Mouse (Mus musculus) layer of hippocampus, adult 8-10 months (tissue): Measurements from ENCODE around the gene Map3k13. TPM values are rescaled to one million over a fixed set of nuclear protein-coding genes. Genes with fewer than 3 reads are reported as not detected.
"Not testable (repeated sequence)": the region's sequence is repeated elsewhere in the genome, so short reads cannot be mapped to it uniquely, and the experiment has no call there.

ENCODE experiments used
- DNase-seq, 2 experiments: peaks; one replicate each; pipeline ENCODE4 v3.0.0; 2022; ENCODE audit warnings: low spot score in 2 of 2
- total RNA-seq, 4 experiments: library from RNA; stranded (reverse); gene quantifications; 2 replicates each; pipeline ENCODE4 v1.2.4; 2022

Gene Map3k13
- total RNA-seq, 4 experiments from 2014 or later: 11.4 to 17.8 (median 15.0) TPM

DNA sequence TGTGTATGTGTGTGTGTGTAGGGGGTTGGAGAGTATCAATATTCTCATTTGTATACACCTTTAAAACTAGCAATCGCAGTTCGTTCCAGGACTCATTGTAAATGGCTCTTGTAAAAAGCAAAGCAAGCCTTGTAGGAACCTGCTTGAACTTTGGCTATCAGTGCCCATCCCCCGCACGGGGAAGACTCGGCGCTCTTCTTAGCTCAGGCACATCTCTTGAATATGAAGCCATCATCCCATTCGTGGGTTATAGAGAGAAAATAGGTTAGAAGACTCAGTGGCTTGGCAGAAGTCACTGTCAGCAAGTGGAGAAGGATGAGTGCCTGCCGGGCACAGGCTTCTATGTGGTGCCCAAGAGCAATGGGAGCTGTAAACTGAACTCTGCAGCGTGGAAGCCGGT lies 110.5 kb downstream of the Map3k13 start:
- no peak for DNase-seq

- no peak for DNase-seq
These were observed 111.8 kb downstream of the Map3k13 start for GRCm38 (mm10) chr16:21905996-21906395.

GRCm38 (mm10) chr16:21906902-21907301 lies 112.8 kb downstream of the Map3k13 start:
- DNase-seq: no peak

DNA sequence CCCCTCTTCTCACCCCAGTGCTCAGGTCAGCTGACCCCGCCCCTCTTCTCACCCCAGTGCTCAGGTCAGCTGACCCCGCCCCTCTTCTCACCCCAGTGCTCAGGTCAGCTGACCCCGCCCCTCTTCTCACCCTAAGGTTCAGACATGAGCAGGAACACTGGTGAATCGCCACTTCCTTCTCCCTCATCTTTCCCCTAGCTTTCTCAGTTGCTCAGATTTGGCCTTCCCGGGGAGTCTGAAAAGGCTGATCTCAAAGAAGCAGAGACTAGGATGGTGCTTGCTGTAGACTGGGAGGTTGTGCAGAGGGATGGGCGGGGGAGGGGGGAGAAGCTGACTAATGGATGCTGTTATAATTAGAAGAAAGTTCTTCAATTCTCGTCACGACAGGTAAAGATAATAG lies 114.8 kb downstream of the Map3k13 start:
- not testable (repeated sequence) for DNase-seq

DNA sequence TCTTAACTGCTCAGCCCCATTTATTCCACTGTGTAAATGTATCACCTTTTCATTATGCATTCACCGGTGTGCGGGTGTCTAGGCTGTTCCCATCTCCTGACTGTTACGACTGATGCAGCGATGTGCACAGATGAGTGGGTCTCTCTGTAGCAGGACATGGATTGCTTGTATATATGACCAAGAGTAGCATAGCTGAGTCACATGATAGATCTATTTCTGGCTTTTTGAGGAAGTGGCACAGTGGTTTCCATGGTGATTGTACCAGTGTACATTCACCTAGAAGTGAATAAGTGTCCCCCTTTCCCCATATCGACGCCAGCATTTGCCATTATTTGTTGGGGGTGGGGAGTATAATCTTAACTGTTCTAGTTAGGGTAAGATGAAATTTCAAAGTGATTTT lies 119.2 kb downstream of the Map3k13 start:
- DNase-seq: no peak

DNA sequence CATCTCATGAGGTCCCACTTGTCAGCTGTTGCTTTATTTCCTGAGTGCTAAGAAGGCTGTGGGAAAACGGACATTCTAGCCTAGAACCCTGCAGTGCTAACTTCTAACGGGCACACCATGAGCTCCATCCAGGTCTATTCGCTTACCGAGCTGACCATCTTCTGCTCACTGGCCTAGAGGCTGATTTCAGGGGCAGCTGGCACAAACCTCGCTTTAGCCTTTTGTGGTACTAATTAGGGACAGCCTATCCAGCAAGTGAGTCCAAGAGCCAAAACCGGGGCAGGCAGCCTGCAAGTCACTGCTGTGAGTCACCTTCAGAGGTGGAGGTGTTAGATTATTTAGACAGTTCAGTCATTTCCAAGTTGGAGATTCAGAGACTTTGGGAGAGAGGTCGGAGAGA lies 122.5 kb downstream of the Map3k13 start:
- DNase-seq: no peak

- DNase-seq: no peak
These were observed 134.3 kb downstream of the Map3k13 start for GRCm38 (mm10) chr16:21928471-21928870.

DNA sequence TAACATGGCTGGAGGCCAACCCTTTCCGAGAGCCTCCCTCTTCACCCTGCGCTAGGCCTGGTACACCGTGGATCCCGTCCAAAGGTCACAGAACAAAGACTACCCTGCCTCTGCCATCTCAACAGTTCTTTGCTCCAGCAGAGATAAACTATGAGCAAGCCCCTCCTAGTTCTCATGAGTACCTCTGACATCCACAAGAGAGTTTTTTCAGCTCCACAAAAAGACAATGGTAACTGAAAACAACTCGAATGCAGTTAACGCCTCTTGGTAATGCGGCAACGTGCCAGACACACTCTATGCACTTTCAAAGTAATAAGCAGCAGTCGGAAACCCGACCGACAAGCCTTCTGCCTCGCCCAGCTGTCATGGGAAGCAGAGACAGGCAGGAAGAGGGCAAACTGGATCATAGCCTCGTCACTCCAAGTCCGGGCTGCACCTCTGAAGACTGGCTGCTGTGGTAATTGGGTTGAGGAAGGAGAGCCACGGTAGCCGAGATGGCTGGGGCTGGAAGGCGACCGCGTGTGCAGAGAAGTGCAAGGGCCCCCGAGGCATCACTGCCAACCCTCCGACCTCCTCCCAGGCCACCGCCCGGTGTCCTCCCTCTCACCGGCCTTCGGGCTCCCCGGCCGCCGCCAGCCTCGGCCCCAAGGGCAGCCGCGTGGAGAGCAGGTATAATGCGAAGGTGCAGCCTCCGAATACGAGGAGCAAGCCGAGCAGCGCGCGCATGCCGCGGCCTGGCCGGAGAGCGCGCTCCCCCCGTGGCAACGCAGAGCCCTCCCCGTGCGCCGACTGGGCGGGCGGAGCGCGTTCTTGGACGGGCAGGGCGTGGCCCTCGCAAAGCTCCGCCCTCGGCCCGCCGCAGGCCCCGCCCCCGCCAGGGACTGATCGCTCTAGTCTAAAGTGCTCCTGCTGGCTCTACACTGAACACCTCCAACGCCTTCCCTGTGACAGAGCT lies 152.9 kb downstream of the Map3k13 start, which contains the start of gene Tmem41a:
Tmem41a (minus strand) TSS at position 792 of the 955 bp plus-strand sequence.
- peak; percentile 71 to 86 for DNase-seq

DNA sequence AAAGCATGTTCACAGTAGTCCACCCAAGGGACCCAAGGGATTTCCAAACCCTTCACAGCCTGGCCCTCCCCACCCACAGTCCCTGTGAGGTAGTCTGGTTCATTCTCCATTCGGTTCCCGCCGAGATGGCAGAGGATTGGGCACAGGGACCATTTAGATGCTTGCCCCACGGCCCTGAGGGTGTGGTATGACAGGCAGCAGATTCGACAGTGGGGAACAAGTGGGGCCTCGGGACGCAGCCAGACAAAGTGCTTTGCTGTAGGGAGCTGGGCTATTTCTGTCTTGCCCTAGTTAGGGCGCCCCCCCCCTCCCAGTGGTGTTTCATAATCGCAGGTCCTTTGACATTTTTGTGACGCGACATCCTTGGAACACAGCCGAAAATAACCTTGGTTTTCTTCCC lies 161.4 kb downstream of the Map3k13 start:
- DNase-seq: no peak

- DNase-seq: no peak
These were observed 171.4 kb downstream of the Map3k13 start for GRCm38 (mm10) chr16:21965576-21965975.

GRCm38 (mm10) chr16:21969874-21970273 lies 175.7 kb downstream of the Map3k13 start:
- no peak for DNase-seq

GRCm38 (mm10) chr16:21970536-21970935 lies 176.4 kb downstream of the Map3k13 start:
- no peak for DNase-seq

GRCm38 (mm10) chr16:21971446-21971845 lies 177.3 kb downstream of the Map3k13 start:
- DNase-seq: no peak

DNA sequence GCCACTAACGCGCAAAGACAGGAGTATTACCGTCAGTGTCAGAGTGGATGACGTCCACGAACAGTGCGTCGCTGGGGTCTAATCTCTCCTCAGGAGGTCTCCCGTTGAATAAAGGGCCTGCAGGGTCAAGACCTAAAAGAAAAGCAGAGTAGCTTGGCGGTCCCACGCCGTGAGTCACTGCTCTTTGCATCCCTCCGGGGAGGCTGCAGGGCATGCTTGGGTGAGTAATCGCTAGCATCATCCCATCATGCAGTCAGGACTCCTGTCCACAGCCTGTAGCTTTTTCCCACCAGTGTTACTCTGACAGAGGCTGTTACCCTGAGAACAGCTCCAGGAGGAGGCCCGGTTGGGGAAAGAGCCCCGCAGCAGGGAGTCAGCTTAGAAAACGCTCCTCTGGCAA lies 182.1 kb downstream of the Map3k13 start:
- no peak for DNase-seq

GRCm38 (mm10) chr16:21977347-21977746 lies 183.2 kb downstream of the Map3k13 start:
- no peak for DNase-seq

Other genes with a start within 250 kb of the Map3k13 start
- gene 2510009E07Rik, start 99.7 kb upstream of the Map3k13 start, total RNA-seq: 10 to 100 TPM; 36.8 to 48.1 (median 41.6) TPM
- gene Ehhadh, start 6.5 kb upstream of the Map3k13 start, total RNA-seq: 1 to 10 TPM; 1.7 to 2.5 (median 2.2) TPM
- 10 to 100 TPM; 14.7 to 16.4 (median 15.4) TPM for gene Tmem41a, start 153.2 kb downstream of the Map3k13 start, total RNA-seq
- under 1 TPM; 0.14 to 0.43 (median 0.18) TPM for gene Liph, start 201.3 kb downstream of the Map3k13 start, total RNA-seq
- gene Senp2, start 215.1 kb downstream of the Map3k13 start, total RNA-seq: 10 to 100 TPM; 76.1 to 92.0 (median 84.2) TPM